Comparison of ENCODE assay signal across 17 mouse cellular contexts in genomic region chr2:147985261-147985575, GRCm38 (mm10).
DNase-seq lines count a peak whose midpoint lies in the region; ATAC-seq lines count a peak whose summit lies in the region.
"Had no signal": no experiment of that assay in that cellular context is flagged by ENCODE, and none has a peak within 500 bp of the region (broad histone marks: within the 10 kb centered on the region; RNA-seq: fewer than 3 reads in every experiment).

No protein-coding gene starts in this region.

- DNase-seq in kidney, postnatal 25 days = no peak
- DNase-seq in lung, postnatal 36 days = peak; percentile 13
- no peak for DNase-seq in lung, postnatal 25 days (ENCODE audit: low spot score)
- no peak for DNase-seq in forebrain, embryonic 10.5 days (ENCODE audit: extremely low spot score, low spot score)
- DNase-seq: cerebellum, adult 11 months; gastrocnemius, postnatal 10 days; heart, adult 18-20 months; heart, postnatal 10 days; thymus, postnatal 25 days had no signal

- peak; percentile 50; the same call in 1 of the 2 replicates for ATAC-seq in kidney, embryonic 16.5 days (ENCODE audit: low FRiP score, low TSS enrichment)
- peak; percentile 71 for ATAC-seq in intestine, embryonic 16.5 days
- peak; percentile 70 for ATAC-seq in stomach, embryonic 16.5 days (ENCODE audit: insufficient read depth, low FRiP score)

- H3K27me3 ChIP-seq in kidney, embryonic 16.5 days (ENCODE audit: insufficient read depth, low read length) = no peaks in the 10 kb centered on the region
- no peaks in the 10 kb centered on the region for H3K27me3 ChIP-seq in intestine, embryonic 16.5 days (replicated peaks; ENCODE audit: control insufficient read depth, insufficient read depth, low read length)
- H3K27me3 ChIP-seq in stomach, embryonic 16.5 days (ENCODE audit: control insufficient read depth, insufficient read depth, low read length) = no peaks in the 10 kb centered on the region
- H3K27me3 ChIP-seq in forebrain, embryonic 10.5 days (ENCODE audit: poor library complexity, severe bottlenecking) = peaks cover 41% of the 10 kb centered on the region
- H3K27me3 ChIP-seq: embryonic facial prominence, embryonic 15.5 days; forebrain, embryonic 15.5 days; heart, embryonic 12.5 days had no signal

- H3K9me3 ChIP-seq in kidney, embryonic 16.5 days (ENCODE audit: low read length) = no peaks in the 10 kb centered on the region
- no peaks in the 10 kb centered on the region for H3K9me3 ChIP-seq in intestine, embryonic 16.5 days (ENCODE audit: control insufficient read depth, low read length)
- H3K9me3 ChIP-seq in stomach, embryonic 16.5 days (replicated peaks; ENCODE audit: control insufficient read depth, low read length) = no peaks in the 10 kb centered on the region
- H3K9me3 ChIP-seq in forebrain, embryonic 10.5 days = no peaks in the 10 kb centered on the region
- H3K9me3 ChIP-seq: embryonic facial prominence, embryonic 15.5 days; forebrain, embryonic 15.5 days; heart, embryonic 12.5 days had no signal

- no peak overlapping the region for H3K4me2 ChIP-seq in kidney, embryonic 16.5 days (replicated peaks; ENCODE audit: low read depth, low read length)
- H3K4me2 ChIP-seq in intestine, embryonic 16.5 days (ENCODE audit: low read depth, low read length) = no peak overlapping the region
- no peak overlapping the region for H3K4me2 ChIP-seq in stomach, embryonic 16.5 days (ENCODE audit: low read depth, low read length)
- H3K4me2 ChIP-seq: embryonic facial prominence, embryonic 15.5 days; forebrain, embryonic 15.5 days; heart, embryonic 12.5 days; liver, embryonic 11.5 days had no signal

- no peak overlapping the region for H3K4me3 ChIP-seq in kidney, embryonic 16.5 days (ENCODE audit: low read length)
- H3K4me3 ChIP-seq in intestine, embryonic 16.5 days (ENCODE audit: low read length) = no peak overlapping the region
- no peak overlapping the region for H3K4me3 ChIP-seq in stomach, embryonic 16.5 days (replicated peaks; ENCODE audit: low read length)
- no peak overlapping the region for H3K4me3 ChIP-seq in forebrain, embryonic 10.5 days
- H3K4me3 ChIP-seq: embryonic facial prominence, embryonic 15.5 days; forebrain, embryonic 15.5 days; heart, embryonic 12.5 days had no signal

- no peak overlapping the region for H3K27ac ChIP-seq in kidney, embryonic 16.5 days (ENCODE audit: low read length)
- no peak overlapping the region for H3K27ac ChIP-seq in intestine, embryonic 16.5 days (ENCODE audit: low read length)
- peak overlapping the region; percentile 52 for H3K27ac ChIP-seq in stomach, embryonic 16.5 days (ENCODE audit: low read length)
- H3K27ac ChIP-seq in forebrain, embryonic 10.5 days = no peak overlapping the region
- H3K27ac ChIP-seq: embryonic facial prominence, embryonic 15.5 days; forebrain, embryonic 15.5 days; hindbrain, postnatal 0 days had no signal

- no peaks in the 10 kb centered on the region for H3K36me3 ChIP-seq in kidney, embryonic 16.5 days (ENCODE audit: insufficient read depth, low read length)
- no peaks in the 10 kb centered on the region for H3K36me3 ChIP-seq in intestine, embryonic 16.5 days (ENCODE audit: control insufficient read depth, insufficient read depth, low read length)
- H3K36me3 ChIP-seq in stomach, embryonic 16.5 days (ENCODE audit: control insufficient read depth, insufficient read depth, low read length) = no peaks in the 10 kb centered on the region
- H3K36me3 ChIP-seq in forebrain, embryonic 10.5 days (replicated peaks) = no peaks in the 10 kb centered on the region
- H3K36me3 ChIP-seq: embryonic facial prominence, embryonic 15.5 days; forebrain, embryonic 15.5 days; heart, embryonic 12.5 days had no signal

- 53% methylated on average over 2 of the region's 2 CpGs for WGBS in kidney, embryonic 16.5 days
- WGBS in intestine, embryonic 16.5 days = 44% methylated on average over 2 of the region's 2 CpGs
- 43% methylated on average over 2 of the region's 2 CpGs for WGBS in stomach, embryonic 16.5 days
- WGBS in forebrain, embryonic 10.5 days = 77% methylated on average over 2 of the region's 2 CpGs

- no peaks in the 10 kb centered on the region for H3K4me1 ChIP-seq in kidney, embryonic 16.5 days (ENCODE audit: insufficient read depth, low read length)
- H3K4me1 ChIP-seq in intestine, embryonic 16.5 days (ENCODE audit: control insufficient read depth, insufficient read depth, low read length) = 0 out of 2 replicates have a peak, but pooled peaks cover 3% of the 10 kb centered on the region
- no peaks in the 10 kb centered on the region for H3K4me1 ChIP-seq in stomach, embryonic 16.5 days (ENCODE audit: control insufficient read depth, insufficient read depth, low read length)
- H3K4me1 ChIP-seq in forebrain, embryonic 10.5 days = peaks cover 18% of the 10 kb centered on the region
- H3K4me1 ChIP-seq: embryonic facial prominence, embryonic 15.5 days; heart, embryonic 12.5 days had no signal

- no peak overlapping the region for H3K9ac ChIP-seq in kidney, embryonic 16.5 days (replicated peaks; ENCODE audit: low read length)
- no peak overlapping the region for H3K9ac ChIP-seq in intestine, embryonic 16.5 days (ENCODE audit: low read depth, low read length)
- H3K9ac ChIP-seq in stomach, embryonic 16.5 days (ENCODE audit: low read length) = no peak overlapping the region
- H3K9ac ChIP-seq: embryonic facial prominence, embryonic 15.5 days; forebrain, embryonic 15.5 days; heart, embryonic 12.5 days had no signal
